Mouse (Mus musculus) adrenal gland, postnatal 0 days (tissue): ENCODE measurements around the gene Ugt2b1. TPM values are rescaled to one million over a fixed set of nuclear protein-coding genes. Genes with fewer than 3 reads are reported as not detected.

Experiments used
- polyA plus RNA-seq: library from polyadenylated mRNA; unstranded; fragments of >200 nt; fragmentation: Nextera tagmentation; extraction: Ambion mirVana; gene quantifications from 2 replicates; pipeline ENCODE4 v1.2.1, GENCODE M21; 2015

The Ugt2b1 gene
- 0.09 and 0.21 TPM in 2 replicates for polyA plus RNA-seq

GRCm38 (mm10) chr5:86926426-86926825 is at the start of gene Ugt2b1:
Ugt2b1 (minus strand) TSS chr5:86926530.

GRCm38 (mm10) chr5:86906758-86907157 is 19.6 kb downstream of the Ugt2b1 start, which contains the start of gene Ugt2b34:
Ugt2b34 (minus strand) TSS chr5:86906937.

Other genes starting within 250 kb of the Ugt2b1 start
- gene Tmprss11e, start 180.7 kb downstream of the Ugt2b1 start, polyA plus RNA-seq, result not detected in 2 replicates
- gene Ythdc1, start 122.3 kb downstream of the Ugt2b1 start, polyA plus RNA-seq, result 21.6 and 23.7 TPM in 2 replicates
- 1.9 and 2.3 TPM in 2 replicates for gene Ugt2b34, start 19.6 kb downstream of the Ugt2b1 start, polyA plus RNA-seq
- gene Ugt2b35, start 74.3 kb upstream of the Ugt2b1 start, polyA plus RNA-seq, result 0.07 and 0.16 TPM in 2 replicates
- 0.23 and 0.43 TPM in 2 replicates for gene Ugt2b36, start 166.0 kb upstream of the Ugt2b1 start, polyA plus RNA-seq
- gene Ugt2b5, start 213.8 kb upstream of the Ugt2b1 start, polyA plus RNA-seq, result 2.7 and 5.0 TPM in 2 replicates